Mouse (Mus musculus): ENCODE results near the gene Olfr1448.
"Not testable (repeated sequence)": the region's sequence is repeated elsewhere in the genome, so short reads cannot be mapped to it uniquely, and the experiment has no call there.

The Olfr1448 gene

DNA sequence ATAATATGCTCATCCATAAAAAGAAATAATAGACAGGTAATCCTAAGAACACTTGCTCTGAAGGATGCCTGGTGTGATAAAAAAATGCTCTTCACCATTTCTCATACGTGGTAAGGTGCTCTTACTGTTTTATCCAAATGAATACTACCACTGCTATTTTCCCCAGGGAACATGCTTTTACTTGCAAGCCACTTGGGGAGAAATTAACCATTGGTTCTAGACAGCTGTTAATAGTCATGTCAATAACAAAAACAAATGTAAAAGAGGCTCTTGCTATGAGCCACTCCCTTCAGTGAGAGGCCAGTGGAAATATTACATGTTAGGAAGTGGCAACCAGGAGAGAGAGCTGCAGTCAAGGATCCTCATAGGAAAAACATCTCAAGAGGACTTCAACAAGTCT, at the start of gene Olfr1448:
Olfr1448 (minus strand) TSS at position 101 of the 400 bp plus-strand sequence.
- H3K36me3 ChIP-seq (ENCODE audit: control insufficient read depth, insufficient read depth, low read length, poor library complexity, severe bottlenecking), result no peaks in the 10 kb centered on the region
- DNase-seq (ENCODE audit: low read depth, low spot score), result no peak
- no peaks in the 10 kb centered on the region for H3K27me3 ChIP-seq (ENCODE audit: control insufficient read depth, insufficient read depth, low read length, poor library complexity, severe bottlenecking)

GRCm38 (mm10) chr19:12970082-12970481, 45.9 kb upstream of the Olfr1448 start:
- not testable (repeated sequence) for H3K36me3 ChIP-seq (ENCODE audit: control insufficient read depth, insufficient read depth, low read length, poor library complexity, severe bottlenecking); H3K27me3 ChIP-seq (ENCODE audit: control insufficient read depth, insufficient read depth, low read length, poor library complexity, severe bottlenecking); DNase-seq (ENCODE audit: low read depth, low spot score)

DNA sequence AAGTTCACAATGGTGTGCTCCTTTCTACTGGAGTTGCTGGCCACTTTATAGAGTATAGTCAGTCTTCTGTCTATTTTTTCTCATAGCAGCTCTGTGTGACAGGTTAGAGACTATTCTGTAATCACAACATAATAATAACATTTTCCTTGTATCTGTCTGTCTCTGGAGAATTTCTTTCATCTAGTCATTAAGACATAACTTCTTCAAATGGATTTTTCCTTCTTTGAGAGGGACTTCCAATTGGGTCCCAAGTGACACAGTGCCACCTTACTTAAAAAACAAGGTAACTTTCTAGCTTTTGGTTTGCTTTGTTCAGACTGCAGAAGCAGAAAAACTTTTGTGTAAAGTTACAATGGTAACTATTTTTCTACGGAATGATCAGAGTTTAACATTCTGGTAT, 25.7 kb upstream of the Olfr1448 start, which contains the start of gene Olfr1450:
Olfr1450 (plus strand) TSS at position 301 of the 400 bp plus-strand sequence.
- H3K36me3 ChIP-seq (ENCODE audit: control insufficient read depth, insufficient read depth, low read length, poor library complexity, severe bottlenecking), result no peaks in the 10 kb centered on the region
- H3K27me3 ChIP-seq (ENCODE audit: control insufficient read depth, insufficient read depth, low read length, poor library complexity, severe bottlenecking), result no peaks in the 10 kb centered on the region
- no peak for DNase-seq (ENCODE audit: low read depth, low spot score)

GRCm38 (mm10) chr19:12930540-12930939, 6.3 kb upstream of the Olfr1448 start, which contains the start of gene Olfr1449:
TSS of gene Olfr1449 (plus strand) at chr19:12930840.
- H3K27me3 ChIP-seq (ENCODE audit: control insufficient read depth, insufficient read depth, low read length, poor library complexity, severe bottlenecking), result no peaks in the 10 kb centered on the region
- no peak for DNase-seq (ENCODE audit: low read depth, low spot score)

DNA sequence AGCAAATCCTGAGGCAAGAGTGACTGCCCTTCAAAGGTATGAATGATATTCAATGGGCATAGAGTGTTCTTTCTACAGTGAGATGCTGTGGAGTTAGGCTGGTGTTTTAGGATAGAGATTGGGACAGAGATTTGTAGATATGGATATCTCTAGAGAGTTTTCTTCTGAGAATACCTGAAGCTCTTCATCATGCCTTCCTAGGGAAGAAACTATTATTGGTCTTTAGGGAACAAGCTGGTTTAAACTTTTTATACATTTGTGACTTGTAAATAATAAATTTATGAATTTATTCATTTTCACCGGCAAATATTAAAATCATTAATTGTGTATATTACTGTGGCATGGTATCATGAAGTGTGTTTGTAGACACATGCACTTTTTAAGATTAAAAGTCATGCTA, 20.6 kb downstream of the Olfr1448 start, which contains the start of gene Olfr1447:
Olfr1447 (minus strand) TSS at position 101 of the 400 bp plus-strand sequence.
- DNase-seq (ENCODE audit: low read depth, low spot score), result no peak
- Histone ChIP-seq H3K36me3 (ENCODE audit: control insufficient read depth, insufficient read depth, low read length, poor library complexity, severe bottlenecking) (no peaks in the 10 kb centered on the region), H3K27me3 (ENCODE audit: control insufficient read depth, insufficient read depth, low read length, poor library complexity, severe bottlenecking) (no peaks in the 10 kb centered on the region)

More at GRCm38 (mm10) chr19:12930540-12930939, 6.3 kb upstream of the Olfr1448 start, which contains the start of gene Olfr1449:
- H3K36me3 ChIP-seq (ENCODE audit: control insufficient read depth, insufficient read depth, low read length, poor library complexity, severe bottlenecking), result no peaks in the 10 kb centered on the region

DNA sequence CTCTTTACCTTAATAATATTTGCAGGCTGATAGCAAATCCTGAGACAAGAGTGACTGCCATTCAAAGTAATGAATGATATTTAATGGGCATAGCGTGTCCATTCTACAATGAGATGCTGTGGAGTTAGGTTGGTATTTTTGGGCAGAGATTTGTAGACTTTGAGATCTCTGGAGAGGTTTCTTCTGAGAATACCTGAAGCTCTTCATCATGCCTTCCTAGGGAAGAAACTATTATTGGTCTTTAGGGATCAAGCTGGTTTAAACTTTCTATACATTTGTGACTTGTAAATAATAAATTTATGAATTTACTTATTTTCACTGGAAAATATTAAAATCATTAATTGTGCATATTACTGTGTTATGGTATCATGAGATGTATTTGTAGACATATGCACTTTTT, 30.8 kb downstream of the Olfr1448 start, which contains the start of gene Olfr1446:
Olfr1446 (minus strand) TSS at position 101 of the 400 bp plus-strand sequence.
- no peak for DNase-seq (ENCODE audit: low read depth, low spot score)
- Histone ChIP-seq H3K27me3 (ENCODE audit: control insufficient read depth, insufficient read depth, low read length, poor library complexity, severe bottlenecking) (no peaks in the 10 kb centered on the region), H3K36me3 (ENCODE audit: control insufficient read depth, insufficient read depth, low read length, poor library complexity, severe bottlenecking) (no peaks in the 10 kb centered on the region)

- Histone ChIP-seq H3K36me3 (ENCODE audit: control insufficient read depth, insufficient read depth, low read length, poor library complexity, severe bottlenecking) (no peaks in the 10 kb centered on the region), H3K27me3 (ENCODE audit: control insufficient read depth, insufficient read depth, low read length, poor library complexity, severe bottlenecking) (no peaks in the 10 kb centered on the region; the same call in 1 of the 2 replicates)
- DNase-seq (ENCODE audit: low read depth, low spot score), result no peak
These were observed 40.7 kb downstream of the Olfr1448 start, which contains the start of gene Olfr1445 for GRCm38 (mm10) chr19:12883555-12883954. TSS of gene Olfr1445 (plus strand) at chr19:12883855.
